Mouse (Mus musculus): Measurements from ENCODE around the gene Snai1. TPM values are rescaled to one million over a fixed set of nuclear protein-coding genes. Genes with fewer than 3 reads are reported as not detected.
A peak's percentile ranks its signal among the peaks of the same experiment; 100 is the strongest.

The Snai1 gene
- polyA plus RNA-seq, 1 experiment from 2014 or later: 17.4 TPM

GRCm38 (mm10) chr2:167552292-167552691 is 14.3 kb downstream of the Snai1 start:
- ATAC-seq (replicated peaks; ENCODE audit: low FRiP score, low TSS enrichment, low read depth) (no peak), DNase-seq (ENCODE audit: low spot score) (no peak)
- Histone ChIP-seq H3K4me3 (ENCODE audit: low read depth, low read length) (no peak overlapping the region), H3K36me3 (ENCODE audit: control insufficient read depth, insufficient read depth, low read length) (no peaks in the 10 kb centered on the region), H3K27me3 (replicated peaks; ENCODE audit: control insufficient read depth, insufficient read depth, low read length) (no peaks in the 10 kb centered on the region), H3K4me2 (ENCODE audit: low read length) (no peak overlapping the region), H3K9ac (ENCODE audit: low read length) (no peak overlapping the region), H3K9me3 (ENCODE audit: control insufficient read depth, low read length) (no peaks in the 10 kb centered on the region), H3K4me1 (replicated peaks; ENCODE audit: control insufficient read depth, insufficient read depth, low read length) (peaks cover 16% of the 10 kb centered on the region), H3K27ac (ENCODE audit: low read depth) (peak overlapping the region; percentile 63; the same call in 1 of the 2 replicates)
- WGBS: 74% methylated on average over 4 of the region's 4 CpGs

- Histone ChIP-seq H3K4me1 (replicated peaks; ENCODE audit: control insufficient read depth, insufficient read depth, low read length) (peaks cover 16% of the 10 kb centered on the region), H3K27ac (ENCODE audit: low read depth) (peak overlapping the region; percentile 63), H3K9ac (ENCODE audit: low read length) (no peak overlapping the region), H3K9me3 (ENCODE audit: control insufficient read depth, low read length) (no peaks in the 10 kb centered on the region), H3K36me3 (ENCODE audit: control insufficient read depth, insufficient read depth, low read length) (no peaks in the 10 kb centered on the region), H3K4me3 (ENCODE audit: low read depth, low read length) (no peak overlapping the region), H3K27me3 (replicated peaks; ENCODE audit: control insufficient read depth, insufficient read depth, low read length) (no peaks in the 10 kb centered on the region), H3K4me2 (ENCODE audit: low read length) (no peak overlapping the region)
- WGBS: 16% methylated on average over 11 of the region's 11 CpGs
- no peak for DNase-seq (ENCODE audit: low spot score)
- peak; percentile 73 for ATAC-seq (replicated peaks; ENCODE audit: low FRiP score, low TSS enrichment, low read depth)
These were observed 15.0 kb downstream of the Snai1 start for GRCm38 (mm10) chr2:167552927-167553402.

- Histone ChIP-seq H3K36me3 (ENCODE audit: control insufficient read depth, insufficient read depth, low read length) (no peaks in the 10 kb centered on the region), H3K4me3 (ENCODE audit: low read depth, low read length) (no peak overlapping the region), H3K4me2 (ENCODE audit: low read length) (no peak overlapping the region), H3K4me1 (replicated peaks; ENCODE audit: control insufficient read depth, insufficient read depth, low read length) (peaks cover 24% of the 10 kb centered on the region), H3K27me3 (replicated peaks; ENCODE audit: control insufficient read depth, insufficient read depth, low read length) (no peaks in the 10 kb centered on the region), H3K9ac (ENCODE audit: low read length) (no peak overlapping the region), H3K27ac (ENCODE audit: low read depth) (no peak overlapping the region), H3K9me3 (ENCODE audit: control insufficient read depth, low read length) (no peaks in the 10 kb centered on the region)
- DNase-seq (ENCODE audit: low spot score) (no peak), ATAC-seq (replicated peaks; ENCODE audit: low FRiP score, low TSS enrichment, low read depth) (no peak)
- WGBS: 92% methylated on average over 5 of the region's 5 CpGs
These were observed 17.8 kb downstream of the Snai1 start for GRCm38 (mm10) chr2:167555766-167556165.

- Histone ChIP-seq H3K4me1 (replicated peaks; ENCODE audit: control insufficient read depth, insufficient read depth, low read length) (peaks cover 29% of the 10 kb centered on the region), H3K36me3 (ENCODE audit: control insufficient read depth, insufficient read depth, low read length) (no peaks in the 10 kb centered on the region), H3K4me3 (ENCODE audit: low read depth, low read length) (0 out of 2 replicates have a peak overlapping the region, but pooled peaks have one; percentile 8), H3K27ac (ENCODE audit: low read depth) (peak overlapping the region; percentile 43; the same call in 1 of the 2 replicates), H3K4me2 (ENCODE audit: low read length) (peak overlapping the region; percentile 42), H3K27me3 (replicated peaks; ENCODE audit: control insufficient read depth, insufficient read depth, low read length) (no peaks in the 10 kb centered on the region), H3K9me3 (ENCODE audit: control insufficient read depth, low read length) (no peaks in the 10 kb centered on the region), H3K9ac (ENCODE audit: low read length) (0 out of 2 replicates have a peak overlapping the region, but pooled peaks have one; percentile 30)
- WGBS: 16% methylated on average over 27 of the region's 27 CpGs
- ATAC-seq (replicated peaks; ENCODE audit: low FRiP score, low TSS enrichment, low read depth) (no peak), DNase-seq (ENCODE audit: low spot score) (no peak)
These were observed 21.4 kb downstream of the Snai1 start for GRCm38 (mm10) chr2:167559413-167559812.

GRCm38 (mm10) chr2:167562101-167562500 is 24.1 kb downstream of the Snai1 start:
- no peak for ATAC-seq (replicated peaks; ENCODE audit: low FRiP score, low TSS enrichment, low read depth)
- peak overlapping the region; percentile 54 for H3K27ac ChIP-seq (ENCODE audit: low read depth)

GRCm38 (mm10) chr2:167563035-167563434 is 25.0 kb downstream of the Snai1 start:
- DNase-seq (ENCODE audit: low spot score) (no peak), ATAC-seq (replicated peaks; ENCODE audit: low FRiP score, low TSS enrichment, low read depth) (no peak)
- no peak overlapping the region for H3K4me2 ChIP-seq (ENCODE audit: low read length)
- H3K4me1 ChIP-seq (replicated peaks; ENCODE audit: control insufficient read depth, insufficient read depth, low read length): peaks cover 35% of the 10 kb centered on the region
- no peak overlapping the region for H3K4me3 ChIP-seq (ENCODE audit: low read depth, low read length)
- 62% methylated on average over 5 of the region's 5 CpGs for WGBS
- H3K36me3 ChIP-seq (ENCODE audit: control insufficient read depth, insufficient read depth, low read length): no peaks in the 10 kb centered on the region
- peak overlapping the region; percentile 54; the same call in 1 of the 2 replicates for H3K27ac ChIP-seq (ENCODE audit: low read depth)
- no peaks in the 10 kb centered on the region for H3K9me3 ChIP-seq (ENCODE audit: control insufficient read depth, low read length)
- no peak overlapping the region for H3K9ac ChIP-seq (ENCODE audit: low read length)
- H3K27me3 ChIP-seq (replicated peaks; ENCODE audit: control insufficient read depth, insufficient read depth, low read length): no peaks in the 10 kb centered on the region

More at GRCm38 (mm10) chr2:167562101-167562500, 24.1 kb downstream of the Snai1 start:
- peaks cover 35% of the 10 kb centered on the region for H3K4me1 ChIP-seq (replicated peaks; ENCODE audit: control insufficient read depth, insufficient read depth, low read length)
- no peak overlapping the region for H3K4me2 ChIP-seq (ENCODE audit: low read length)
- no peak overlapping the region for H3K9ac ChIP-seq (ENCODE audit: low read length)
- H3K4me3 ChIP-seq (ENCODE audit: low read depth, low read length): no peak overlapping the region
- H3K27me3 ChIP-seq (replicated peaks; ENCODE audit: control insufficient read depth, insufficient read depth, low read length): no peaks in the 10 kb centered on the region
- H3K36me3 ChIP-seq (ENCODE audit: control insufficient read depth, insufficient read depth, low read length): no peaks in the 10 kb centered on the region
- no peaks in the 10 kb centered on the region for H3K9me3 ChIP-seq (ENCODE audit: control insufficient read depth, low read length)
- no peak for DNase-seq (ENCODE audit: low spot score)
- WGBS: 37% methylated on average over 8 of the region's 8 CpGs

GRCm38 (mm10) chr2:167563703-167564102 is 25.7 kb downstream of the Snai1 start:
- H3K4me2 ChIP-seq (ENCODE audit: low read length): no peak overlapping the region
- ATAC-seq (replicated peaks; ENCODE audit: low FRiP score, low TSS enrichment, low read depth) (0 out of 2 replicates have a peak, but pooled peaks have one; percentile 48), DNase-seq (ENCODE audit: low spot score) (no peak)
- H3K27ac ChIP-seq (ENCODE audit: low read depth): peak overlapping the region; percentile 47; the same call in 1 of the 2 replicates
- H3K4me1 ChIP-seq (replicated peaks; ENCODE audit: control insufficient read depth, insufficient read depth, low read length): peaks cover 35% of the 10 kb centered on the region
- H3K9ac ChIP-seq (ENCODE audit: low read length): no peak overlapping the region
- H3K27me3 ChIP-seq (replicated peaks; ENCODE audit: control insufficient read depth, insufficient read depth, low read length): no peaks in the 10 kb centered on the region
- H3K36me3 ChIP-seq (ENCODE audit: control insufficient read depth, insufficient read depth, low read length): no peaks in the 10 kb centered on the region
- H3K9me3 ChIP-seq (ENCODE audit: control insufficient read depth, low read length): no peaks in the 10 kb centered on the region
- 23% methylated on average over 12 of the region's 12 CpGs for WGBS
- H3K4me3 ChIP-seq (ENCODE audit: low read depth, low read length): no peak overlapping the region

- no peaks in the 10 kb centered on the region for H3K36me3 ChIP-seq (ENCODE audit: control insufficient read depth, insufficient read depth, low read length)
- H3K4me2 ChIP-seq (ENCODE audit: low read length): no peak overlapping the region
- no peak overlapping the region for H3K27ac ChIP-seq (ENCODE audit: low read depth)
- peaks cover 29% of the 10 kb centered on the region for H3K4me1 ChIP-seq (replicated peaks; ENCODE audit: control insufficient read depth, insufficient read depth, low read length)
- 70% methylated on average over 13 of the region's 13 CpGs for WGBS
- ATAC-seq (replicated peaks; ENCODE audit: low FRiP score, low TSS enrichment, low read depth) (no peak), DNase-seq (ENCODE audit: low spot score) (no peak)
- H3K27me3 ChIP-seq (replicated peaks; ENCODE audit: control insufficient read depth, insufficient read depth, low read length): no peaks in the 10 kb centered on the region
- H3K4me3 ChIP-seq (ENCODE audit: low read depth, low read length): no peak overlapping the region
- no peak overlapping the region for H3K9ac ChIP-seq (ENCODE audit: low read length)
- no peaks in the 10 kb centered on the region for H3K9me3 ChIP-seq (ENCODE audit: control insufficient read depth, low read length)
These were observed 26.7 kb downstream of the Snai1 start for GRCm38 (mm10) chr2:167564551-167565311.
